Comparison of ENCODE assay signal across 9 mouse cellular contexts in genomic region chr14:77580106-77580936, GRCm38 (mm10).
A peak's percentile ranks its signal among the peaks of the same experiment; 100 is the strongest.
DNase-seq lines count a peak whose midpoint lies in the region; ATAC-seq lines count a peak whose summit lies in the region.
"Had no signal": no experiment of that assay in that cellular context is flagged by ENCODE, and none has a peak within 500 bp of the region (broad histone marks: within the 10 kb centered on the region; RNA-seq: fewer than 3 reads in every experiment).

No protein-coding gene starts in this region.

- H3K27me3 ChIP-seq in embryonic facial prominence, embryonic 12.5 days = no peaks in the 10 kb centered on the region
- H3K27me3 ChIP-seq in midbrain, embryonic 15.5 days (replicated peaks) = no peaks in the 10 kb centered on the region

- no peak overlapping the region for H3K4me2 ChIP-seq in embryonic facial prominence, embryonic 12.5 days (replicated peaks)
- no peak overlapping the region for H3K4me2 ChIP-seq in midbrain, embryonic 15.5 days

- H3K4me3 ChIP-seq in embryonic facial prominence, embryonic 12.5 days = no peak overlapping the region
- no peak overlapping the region for H3K4me3 ChIP-seq in midbrain, embryonic 15.5 days

- H3K9ac ChIP-seq in embryonic facial prominence, embryonic 12.5 days = no peak overlapping the region
- no peak overlapping the region for H3K9ac ChIP-seq in midbrain, embryonic 15.5 days

- peaks cover 44% of the 10 kb centered on the region for H3K4me1 ChIP-seq in embryonic facial prominence, embryonic 12.5 days
- peaks cover 11% of the 10 kb centered on the region for H3K4me1 ChIP-seq in midbrain, embryonic 15.5 days

- no peaks in the 10 kb centered on the region for H3K9me3 ChIP-seq in embryonic facial prominence, embryonic 12.5 days
- H3K9me3 ChIP-seq in midbrain, embryonic 15.5 days = no peaks in the 10 kb centered on the region

- WGBS in embryonic facial prominence, embryonic 12.5 days = 64% methylated on average over 14 of the region's 14 CpGs
- 72% methylated on average over 14 of the region's 14 CpGs for WGBS in midbrain, embryonic 15.5 days

- H3K27ac ChIP-seq in embryonic facial prominence, embryonic 12.5 days = peak overlapping the region; percentile 80
- H3K27ac ChIP-seq in midbrain, embryonic 15.5 days = no peak overlapping the region

- no peaks in the 10 kb centered on the region for H3K36me3 ChIP-seq in embryonic facial prominence, embryonic 12.5 days
- H3K36me3 ChIP-seq in midbrain, embryonic 15.5 days (replicated peaks) = no peaks in the 10 kb centered on the region

- peak; percentile 33 to 61 for DNase-seq in layer of hippocampus, adult 18-20 months (ENCODE audit: low spot score in 2 of 2)
- DNase-seq in layer of hippocampus, postnatal 10 days (ENCODE audit: low spot score in 2 of 2) = no peak
- peak; percentile 9 for DNase-seq in ES-CJ7 (ENCODE audit: low read depth, low spot score)
- DNase-seq in layer of hippocampus, adult 9-10 months (ENCODE audit: low spot score) = peak; percentile 55
- DNase-seq in ovary, postnatal 10 days (ENCODE audit: low spot score) = no peak
- DNase-seq in gastrocnemius, postnatal 4 days (ENCODE audit: low spot score in 2 of 2) = no peak
- DNase-seq: gastrocnemius, postnatal 10 days had no signal

- ATAC-seq in embryonic facial prominence, embryonic 12.5 days (ENCODE audit: insufficient number of reproducible peaks, insufficient read depth, low FRiP score, low TSS enrichment) = no peak
- ATAC-seq in midbrain, embryonic 15.5 days (replicated peaks) = no peak

Comparison
In these comparisons a context has a peak if more than half of its experiments do, and no peak if none do; other contexts are left out.
1. DNase-seq: peak in layer of hippocampus, adult 18-20 months (2 of 2), ES-CJ7 (single experiment) and layer of hippocampus, adult 9-10 months (single experiment); none in layer of hippocampus, postnatal 10 days (0 of 2), ovary, postnatal 10 days (single experiment) and gastrocnemius, postnatal 4 days (0 of 2).